Mouse (Mus musculus) naive thymus-derived CD4-positive, alpha-beta T cell, adult 2 months (primary cell): Measurements from ENCODE around the gene Nol3.
"Not testable (repeated sequence)": the region's sequence is repeated elsewhere in the genome, so short reads cannot be mapped to it uniquely, and the experiment has no call there.

Experiments used
- DNase-seq: peaks from one replicate; pipeline ENCODE4 v3.0.0-alpha.2; 2011; ENCODE audit warnings: low read depth

The Nol3 gene

GRCm38 (mm10) chr8:105289805-105290460, 14.0 kb downstream of the Nol3 start, which contains the start of gene 4931428F04Rik:
Gene 4931428F04Rik, minus strand, starts transcription at chr8:105289864.
- peak; percentile 66 for DNase-seq

- peak; percentile 94 for DNase-seq
Observed at GRCm38 (mm10) chr8:105290554-105291314, 14.8 kb downstream of the Nol3 start.

- not testable (repeated sequence) for DNase-seq
Observed at GRCm38 (mm10) chr8:105291364-105291763, 15.4 kb downstream of the Nol3 start.

GRCm38 (mm10) chr8:105291802-105292201, 15.9 kb downstream of the Nol3 start:
- DNase-seq, result not testable (repeated sequence)

GRCm38 (mm10) chr8:105292471-105292870, 16.5 kb downstream of the Nol3 start:
- no peak for DNase-seq

GRCm38 (mm10) chr8:105293405-105293804, 17.5 kb downstream of the Nol3 start:
- no peak for DNase-seq

- DNase-seq, result no peak
Observed at GRCm38 (mm10) chr8:105294776-105295175, 18.8 kb downstream of the Nol3 start.

GRCm38 (mm10) chr8:105295256-105295655, 19.3 kb downstream of the Nol3 start:
- no peak for DNase-seq

GRCm38 (mm10) chr8:105295895-105296573, 20.1 kb downstream of the Nol3 start, which contains the start of gene Exoc3l:
Gene Exoc3l, minus strand, starts transcription at chr8:105296101.
- DNase-seq, result no peak

GRCm38 (mm10) chr8:105297511-105298192, 21.7 kb downstream of the Nol3 start, which contains the start of gene E2f4:
Gene E2f4, plus strand, starts transcription at chr8:105297663.
- peak; percentile 86 for DNase-seq

- no peak for DNase-seq
Observed at GRCm38 (mm10) chr8:105298351-105299252, 22.7 kb downstream of the Nol3 start.

- DNase-seq, result no peak
Observed at GRCm38 (mm10) chr8:105299962-105300361, 24.0 kb downstream of the Nol3 start.

- no peak for DNase-seq
Observed at GRCm38 (mm10) chr8:105303396-105303795, 27.5 kb downstream of the Nol3 start.

- DNase-seq, result no peak
Observed at GRCm38 (mm10) chr8:105303874-105304273, 27.9 kb downstream of the Nol3 start.

- no peak for DNase-seq
Observed at GRCm38 (mm10) chr8:105304325-105305210, 28.6 kb downstream of the Nol3 start.

- DNase-seq, result peak; percentile 64
Observed at GRCm38 (mm10) chr8:105305211-105306145, 29.5 kb downstream of the Nol3 start, which contains the start of gene Elmo3. Gene Elmo3, plus strand, starts transcription at chr8:105305601.

- DNase-seq, result no peak
Observed at GRCm38 (mm10) chr8:105306146-105306691, 30.3 kb downstream of the Nol3 start.

- DNase-seq, result no peak
Observed at GRCm38 (mm10) chr8:105307670-105308069, 31.7 kb downstream of the Nol3 start.
